Mouse (Mus musculus): Measurements from ENCODE around the gene Ddx19b. TPM values are rescaled to one million over a fixed set of nuclear protein-coding genes. Genes with fewer than 3 reads are reported as not detected.
"Not testable (repeated sequence)": the region's sequence is repeated elsewhere in the genome, so short reads cannot be mapped to it uniquely, and the experiment has no call there.

Ddx19b gene
- polyA plus RNA-seq, 1 experiment from 2014 or later: 6.6 TPM

GRCm38 (mm10) chr8:110964666-110965065, 66.9 kb downstream of the Ddx19b start:
- Histone ChIP-seq H3K4me3 (replicated peaks) (no peak overlapping the region), H3K9me3 (no peaks in the 10 kb centered on the region), H3K9ac (replicated peaks) (no peak overlapping the region), H3K27ac (no peak overlapping the region), H3K4me2 (no peak overlapping the region), H3K27me3 (no peaks in the 10 kb centered on the region), H3K4me1 (replicated peaks) (no peaks in the 10 kb centered on the region), H3K36me3 (peaks cover 81% of the 10 kb centered on the region)
- ATAC-seq (ENCODE audit: insufficient number of reproducible peaks, insufficient read depth, low FRiP score, low TSS enrichment, low read depth): no peak
- 92% methylated on average over 7 of the region's 7 CpGs for WGBS

DNA sequence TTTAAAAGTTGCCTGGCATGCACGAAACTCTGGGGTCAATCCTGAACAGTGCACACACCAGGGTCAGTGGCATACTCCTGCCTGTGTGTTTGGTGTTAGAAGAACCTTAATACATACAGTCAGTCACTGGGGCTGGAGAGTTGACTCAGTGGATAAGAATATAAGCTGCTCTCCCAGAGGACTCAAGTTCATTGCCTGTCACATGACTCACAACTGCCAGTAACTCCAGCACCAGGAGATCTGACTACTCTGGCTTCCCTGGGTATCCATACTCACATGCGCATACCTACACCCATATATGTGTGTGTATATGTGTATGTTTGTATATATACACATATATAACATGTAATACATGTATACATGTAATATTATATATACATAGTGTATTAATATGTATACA, 68.5 kb downstream of the Ddx19b start:
- Histone ChIP-seq H3K4me3 (replicated peaks) (no peak overlapping the region), H3K9me3 (no peaks in the 10 kb centered on the region), H3K27ac (no peak overlapping the region), H3K9ac (replicated peaks) (no peak overlapping the region), H3K4me1 (replicated peaks) (no peaks in the 10 kb centered on the region), H3K36me3 (peaks cover 88% of the 10 kb centered on the region), H3K27me3 (no peaks in the 10 kb centered on the region), H3K4me2 (no peak overlapping the region)
- no peak for ATAC-seq (ENCODE audit: insufficient number of reproducible peaks, insufficient read depth, low FRiP score, low TSS enrichment, low read depth)
- 95% methylated on average over 2 of the region's 2 CpGs for WGBS

- no peaks in the 10 kb centered on the region for H3K4me1 ChIP-seq (replicated peaks)
- H3K36me3 ChIP-seq: peaks cover 79% of the 10 kb centered on the region
- H3K27me3 ChIP-seq: no peaks in the 10 kb centered on the region
- 93% methylated on average over 6 of the region's 6 CpGs for WGBS
- no peak overlapping the region for H3K27ac ChIP-seq
- H3K9ac ChIP-seq (replicated peaks): no peak overlapping the region
- ATAC-seq (ENCODE audit: insufficient number of reproducible peaks, insufficient read depth, low FRiP score, low TSS enrichment, low read depth): no peak
- H3K9me3 ChIP-seq: no peaks in the 10 kb centered on the region
- H3K4me3 ChIP-seq (replicated peaks): no peak overlapping the region
- no peak overlapping the region for H3K4me2 ChIP-seq
Measured at GRCm38 (mm10) chr8:110959906-110960305, 71.6 kb downstream of the Ddx19b start.

DNA sequence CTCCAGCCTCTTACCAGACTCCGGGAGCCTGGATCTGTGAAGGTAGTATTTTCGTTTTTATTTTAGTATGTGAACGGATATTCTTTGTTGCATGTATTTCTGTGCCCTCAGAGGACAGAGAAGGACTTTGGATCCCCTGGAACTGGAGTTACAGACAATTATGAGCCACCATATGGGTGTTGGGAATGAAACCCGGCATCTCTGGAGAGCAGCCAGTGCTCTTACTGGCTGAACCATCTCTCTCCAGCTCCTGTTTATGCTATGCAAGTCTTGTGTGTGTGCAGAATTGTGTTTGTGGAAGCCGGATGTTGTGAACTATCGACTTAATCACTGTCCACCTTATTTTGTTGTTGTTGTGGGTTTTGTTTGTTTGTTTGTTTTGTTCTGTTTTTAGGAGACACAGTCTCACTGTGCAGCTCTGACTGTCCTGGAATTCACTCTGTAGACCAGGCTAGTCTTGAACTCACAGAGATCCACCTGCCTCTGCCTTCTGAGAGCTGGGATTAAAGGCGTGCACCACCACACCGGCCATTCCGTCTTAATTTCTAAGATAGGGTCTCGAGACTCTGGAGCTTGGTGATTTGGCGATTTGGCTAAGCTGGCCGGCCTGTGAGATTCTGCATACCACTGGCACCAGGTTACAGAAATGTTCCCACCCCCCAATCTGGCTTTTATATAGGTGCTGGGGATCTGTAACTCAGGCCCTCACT, 72.3 kb downstream of the Ddx19b start:
- no peaks in the 10 kb centered on the region for H3K4me1 ChIP-seq (replicated peaks)
- H3K9me3 ChIP-seq: no peaks in the 10 kb centered on the region
- no peak overlapping the region for H3K4me2 ChIP-seq
- H3K27ac ChIP-seq: no peak overlapping the region
- H3K27me3 ChIP-seq: no peaks in the 10 kb centered on the region
- ATAC-seq (ENCODE audit: insufficient number of reproducible peaks, insufficient read depth, low FRiP score, low TSS enrichment, low read depth): no peak
- WGBS: 95% methylated on average over 12 of the region's 12 CpGs
- peaks cover 73% of the 10 kb centered on the region for H3K36me3 ChIP-seq
- H3K9ac ChIP-seq (replicated peaks): no peak overlapping the region
- no peak overlapping the region for H3K4me3 ChIP-seq (replicated peaks)

DNA sequence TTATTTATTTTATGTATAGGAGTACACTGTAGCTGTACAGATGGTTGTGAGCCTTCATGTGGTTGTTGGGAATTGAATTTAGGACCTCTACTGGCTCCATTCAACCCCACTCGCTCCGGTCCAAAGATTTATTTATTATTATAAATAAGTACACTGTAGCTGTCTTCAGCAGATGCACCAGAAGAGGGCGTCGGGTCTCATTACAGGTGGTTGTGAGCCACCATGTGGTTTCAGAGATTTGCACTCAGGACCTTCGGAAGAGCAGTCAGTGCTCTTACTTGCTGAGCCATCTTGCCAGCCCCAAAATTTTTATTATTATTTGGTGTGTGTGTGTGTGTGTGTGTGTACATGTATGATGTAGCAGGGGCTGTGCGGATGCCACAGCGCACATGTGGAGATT, 73.0 kb downstream of the Ddx19b start:
- not testable (repeated sequence) for H3K4me2 ChIP-seq; H3K4me1 ChIP-seq (replicated peaks); H3K4me3 ChIP-seq (replicated peaks); H3K9ac ChIP-seq (replicated peaks); ATAC-seq (ENCODE audit: insufficient number of reproducible peaks, insufficient read depth, low FRiP score, low TSS enrichment, low read depth); H3K27me3 ChIP-seq; H3K9me3 ChIP-seq; H3K27ac ChIP-seq
- WGBS: 92% methylated on average over 7 of the region's 7 CpGs
- H3K36me3 ChIP-seq: peaks cover 72% of the 10 kb centered on the region

- Histone ChIP-seq H3K27me3 (no peaks in the 10 kb centered on the region), H3K4me2 (no peak overlapping the region), H3K9ac (replicated peaks) (no peak overlapping the region), H3K4me3 (replicated peaks) (no peak overlapping the region), H3K4me1 (replicated peaks) (no peaks in the 10 kb centered on the region), H3K36me3 (peaks cover 70% of the 10 kb centered on the region), H3K27ac (no peak overlapping the region), H3K9me3 (no peaks in the 10 kb centered on the region)
- 95% methylated on average over 5 of the region's 5 CpGs for WGBS
- no peak for ATAC-seq (ENCODE audit: insufficient number of reproducible peaks, insufficient read depth, low FRiP score, low TSS enrichment, low read depth)
Measured at GRCm38 (mm10) chr8:110958135-110958534, 73.4 kb downstream of the Ddx19b start.

DNA sequence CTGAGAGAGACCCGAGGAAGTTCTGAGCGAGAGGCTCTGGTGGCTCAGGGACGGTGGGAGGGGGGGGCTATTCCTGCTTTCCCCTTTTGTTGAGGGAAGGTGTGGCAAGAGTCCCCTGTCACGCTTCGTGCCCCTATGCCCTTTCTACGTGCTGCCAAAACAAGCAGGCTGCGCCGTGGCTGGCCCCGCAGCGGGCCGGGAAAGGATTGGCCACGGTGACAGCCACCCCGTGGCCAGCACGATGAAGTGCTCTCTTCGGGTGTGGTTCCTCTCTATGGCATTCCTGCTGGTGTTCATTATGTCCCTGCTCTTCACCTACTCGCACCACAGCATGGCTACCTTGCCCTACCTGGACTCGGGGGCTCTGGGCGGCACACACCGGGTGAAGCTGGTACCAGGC, 74.1 kb downstream of the Ddx19b start:
- no peaks in the 10 kb centered on the region for H3K27me3 ChIP-seq
- no peak overlapping the region for H3K4me2 ChIP-seq
- peaks cover 69% of the 10 kb centered on the region for H3K36me3 ChIP-seq
- H3K4me1 ChIP-seq (replicated peaks): no peaks in the 10 kb centered on the region
- no peak overlapping the region for H3K27ac ChIP-seq
- ATAC-seq (ENCODE audit: insufficient number of reproducible peaks, insufficient read depth, low FRiP score, low TSS enrichment, low read depth): no peak
- no peaks in the 10 kb centered on the region for H3K9me3 ChIP-seq
- no peak overlapping the region for H3K4me3 ChIP-seq (replicated peaks)
- H3K9ac ChIP-seq (replicated peaks): no peak overlapping the region
- 94% methylated on average over 19 of the region's 19 CpGs for WGBS

- H3K27me3 ChIP-seq: no peaks in the 10 kb centered on the region
- no peak overlapping the region for H3K4me3 ChIP-seq (replicated peaks)
- H3K36me3 ChIP-seq: peaks cover 68% of the 10 kb centered on the region
- no peak overlapping the region for H3K9ac ChIP-seq (replicated peaks)
- no peak overlapping the region for H3K4me2 ChIP-seq
- WGBS: 85% methylated on average over 15 of the region's 15 CpGs
- H3K27ac ChIP-seq: no peak overlapping the region
- H3K9me3 ChIP-seq: no peaks in the 10 kb centered on the region
- no peak for ATAC-seq (ENCODE audit: insufficient number of reproducible peaks, insufficient read depth, low FRiP score, low TSS enrichment, low read depth)
- no peaks in the 10 kb centered on the region for H3K4me1 ChIP-seq (replicated peaks)
Measured at GRCm38 (mm10) chr8:110956619-110957450, 74.7 kb downstream of the Ddx19b start.

DNA sequence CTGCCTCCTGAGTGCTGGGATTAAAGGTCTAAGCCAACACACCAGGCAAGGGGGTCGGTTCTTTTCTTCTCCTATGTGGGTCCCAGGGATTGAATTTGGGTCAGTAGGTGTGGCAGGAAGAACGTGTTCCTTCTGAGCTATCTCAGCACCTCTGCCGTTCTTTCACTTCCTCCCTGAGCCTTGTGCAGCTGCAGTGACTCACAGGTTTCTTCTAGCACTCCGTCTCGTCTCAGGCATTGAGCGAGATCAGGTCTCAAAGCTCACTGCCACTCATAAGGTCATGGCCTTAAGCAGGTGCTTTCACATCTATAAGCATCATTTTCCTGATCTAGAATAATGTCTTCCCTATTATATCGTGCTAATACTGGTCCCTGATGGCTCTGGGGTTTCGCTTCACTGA, 76.8 kb downstream of the Ddx19b start:
- Histone ChIP-seq H3K4me1 (replicated peaks) (no peaks in the 10 kb centered on the region), H3K4me3 (replicated peaks) (no peak overlapping the region), H3K27me3 (no peaks in the 10 kb centered on the region), H3K27ac (no peak overlapping the region), H3K36me3 (peaks cover 72% of the 10 kb centered on the region), H3K9ac (replicated peaks) (no peak overlapping the region), H3K4me2 (no peak overlapping the region), H3K9me3 (no peaks in the 10 kb centered on the region)
- ATAC-seq (ENCODE audit: insufficient number of reproducible peaks, insufficient read depth, low FRiP score, low TSS enrichment, low read depth): no peak
- 80% methylated on average over 8 of the region's 8 CpGs for WGBS

Measured in limb, embryonic 12.5 days (tissue).